Mouse (Mus musculus) liver, adult 2 months (tissue): ENCODE measurements around the gene Fam71d.

ENCODE experiments used
- CTCF ChIP-seq: fragments of 200-500 bp; IDR thresholded peaks from 2 replicates; pipeline ENCODE4 v1.5.1; 2011; ENCODE audit warnings: low read depth, low read length, control low read depth
- POLR2A ChIP-seq: fragments of 200-500 bp; IDR thresholded peaks from 2 replicates; pipeline ENCODE4 v1.6.1; 2011; ENCODE audit warnings: low read length, control low read depth; ENCODE audit not compliant: insufficient read depth; ENCODE audit errors: extremely low read depth

DNA sequence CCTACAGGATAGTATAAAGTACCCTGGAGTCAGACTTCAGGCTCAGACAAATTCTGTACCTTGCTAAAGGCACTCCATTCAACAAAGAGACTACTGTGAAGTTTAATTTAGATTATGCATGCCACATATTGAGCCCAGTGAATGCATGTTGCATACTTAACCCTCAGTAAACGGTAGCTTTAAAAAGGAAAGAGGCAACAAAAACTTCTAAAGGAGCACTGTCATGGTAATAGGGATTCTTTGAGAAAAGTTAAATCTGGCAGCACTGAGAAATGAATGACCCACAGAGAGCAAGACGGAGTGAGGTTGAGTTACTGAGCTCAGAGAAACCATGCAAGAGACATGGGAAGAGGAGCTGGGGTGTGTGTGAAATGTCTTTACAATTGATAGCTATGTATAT is 86.6 kb downstream of the Fam71d start:
- TF ChIP-seq CTCF (no peak), POLR2A (no peak)
